Mouse (Mus musculus) liver, postnatal 0 days (tissue): Measurements from ENCODE around the gene Gm10719. TPM values are rescaled to one million over a fixed set of nuclear protein-coding genes. Genes with fewer than 3 reads are reported as not detected.
"Not testable (repeated sequence)": the region's sequence is repeated elsewhere in the genome, so short reads cannot be mapped to it uniquely, and the experiment has no call there.

ENCODE experiments used
- ATAC-seq: fragments of 200-750 bp; cut with Nextera tagmentation; 2 replicates; pipeline ENCODE4 v1.8.0; 2017; ENCODE audit warnings: mild to moderate bottlenecking, moderate library complexity
- DNase-seq: peaks from one replicate; pipeline ENCODE4 v3.0.0-alpha.2; 2016
- H3K27ac ChIP-seq: fragments of 300-500 bp; sonication (generic); 2 replicates; pipeline ENCODE4 v1.5.1; 2014; ENCODE audit warnings: antibody characterized with exemption, moderate library complexity, mild to moderate bottlenecking, low read depth
- H3K27me3 ChIP-seq: fragments of 300-500 bp; sonication (generic); 2 replicates; pipeline ENCODE4 v1.6.1; 2014; ENCODE audit warnings: low read length, control low read depth, mixed read lengths; ENCODE audit not compliant: insufficient read depth
- H3K36me3 ChIP-seq: fragments of 300-500 bp; sonication (generic); replicated peaks from 2 replicates; pipeline ENCODE4 v1.6.1; 2014; ENCODE audit warnings: mild to moderate bottlenecking, control low read depth, low read length, moderate library complexity, mixed read lengths; ENCODE audit not compliant: insufficient read depth
- H3K4me1 ChIP-seq: fragments of 300-500 bp; sonication (generic); 2 replicates; pipeline ENCODE4 v1.6.1; 2014; ENCODE audit warnings: antibody characterized with exemption, mild to moderate bottlenecking, control low read depth; ENCODE audit not compliant: insufficient read depth
- H3K4me2 ChIP-seq: fragments of 300-500 bp; sonication (generic); 2 replicates; pipeline ENCODE4 v1.6.1; 2014; ENCODE audit warnings: low read depth, mild to moderate bottlenecking, low read length, moderate library complexity, mixed read lengths
- H3K4me3 ChIP-seq: fragments of 300-500 bp; sonication (generic); 2 replicates; pipeline ENCODE4 v1.5.1; 2014; ENCODE audit warnings: low read depth, low read length
- H3K9ac ChIP-seq: fragments of 300-500 bp; sonication (generic); replicated peaks from 2 replicates; pipeline ENCODE4 v1.6.1; 2014; ENCODE audit warnings: mild to moderate bottlenecking, moderate library complexity
- H3K9me3 ChIP-seq: fragments of 300-500 bp; sonication (generic); 2 replicates; pipeline ENCODE4 v1.6.1; 2016; ENCODE audit warnings: mild to moderate bottlenecking, control low read depth, low read length, mixed read lengths
- CTCF ChIP-seq: sonication (generic); IDR thresholded peaks from 2 replicates; pipeline ENCODE4 v1.5.1; 2016; ENCODE audit warnings: antibody characterized with exemption, low read depth
- EP300 ChIP-seq: IDR thresholded peaks from 2 replicates; pipeline ENCODE4 v1.6.1; 2016; ENCODE audit warnings: antibody characterized with exemption, low read depth, mild to moderate bottlenecking
- WGBS: fragments of 180-500 bp; shearing (Covaris S2); extraction: QIAGEN DNeasy Blood & Tissue Kit; methylation state at CpG from one replicate; pipeline ENCODE4 v1.1.7; 2014; ENCODE audit not compliant: insufficient replicate concordance; 5-methylcytosine and 5-hydroxymethylcytosine counted together
- polyA plus RNA-seq: library from polyadenylated mRNA; unstranded; fragments of >200 nt; fragmentation: Nextera tagmentation; extraction: Ambion mirVana; gene quantifications from 2 replicates; pipeline ENCODE4 v1.2.1, GENCODE M21; 2015

The Gm10719 gene
- polyA plus RNA-seq = not detected in 2 replicates

DNA sequence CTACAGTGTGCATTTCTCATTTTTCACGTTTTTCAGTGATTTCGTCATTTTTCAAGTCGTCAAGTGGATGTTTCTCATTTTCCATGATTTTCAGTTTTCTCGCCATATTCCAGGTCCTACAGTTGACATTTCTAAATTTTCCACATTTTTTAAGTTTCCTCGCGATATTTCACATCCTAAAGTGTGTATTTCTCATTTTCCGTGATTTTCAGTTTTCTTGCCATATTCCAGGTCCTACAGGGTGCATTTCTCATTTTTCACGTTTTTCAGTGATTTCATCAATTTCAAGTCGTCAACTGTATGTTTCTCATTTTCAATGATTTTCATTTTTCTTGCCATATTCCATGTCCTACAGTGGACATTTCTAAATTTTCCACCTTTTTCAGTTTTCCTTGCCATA is at the start of gene Gm10719:
Gene Gm10719 (plus strand): TSS at position 301 of the 400 bp plus-strand sequence.
- not testable (repeated sequence) for H3K4me3 ChIP-seq, H3K4me1 ChIP-seq, ATAC-seq, H3K9ac ChIP-seq, H3K27me3 ChIP-seq, H3K4me2 ChIP-seq, H3K27ac ChIP-seq, H3K36me3 ChIP-seq, DNase-seq, H3K9me3 ChIP-seq
- no CpG with 5 or more reads among the region's 9 CpGs for WGBS

DNA sequence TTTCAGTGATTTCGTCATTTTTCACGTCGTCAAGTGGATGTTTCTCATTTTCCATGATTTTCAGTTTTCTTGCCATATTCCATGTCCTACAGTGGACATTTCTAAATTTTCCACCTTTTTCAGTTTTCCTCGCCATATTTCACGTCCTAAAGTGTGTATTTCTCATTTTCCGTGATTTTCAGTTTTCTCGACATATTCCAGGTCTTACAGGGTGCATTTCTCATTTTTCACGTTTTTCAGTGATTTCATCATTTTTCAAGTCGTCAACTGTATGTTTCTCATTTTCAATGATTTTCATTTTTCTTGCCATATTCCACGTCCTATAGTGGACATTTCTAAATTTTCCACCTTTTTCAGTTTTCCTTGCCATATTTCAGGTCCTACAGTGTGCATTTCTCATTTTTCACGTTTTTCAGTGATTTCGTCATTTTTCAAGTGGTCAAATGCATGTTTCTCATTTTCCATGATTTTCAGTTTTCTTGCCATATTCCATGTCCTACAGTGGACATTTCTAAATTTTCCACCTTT is 16.7 kb upstream of the Gm10719 start, which contains the start of gene Gm10722:
Gene Gm10722 (plus strand): TSS at position 478 of the 528 bp plus-strand sequence.
- WGBS = 62% methylated on average over 12 of the region's 12 CpGs
- not testable (repeated sequence) for H3K4me1 ChIP-seq, H3K9ac ChIP-seq, ATAC-seq, H3K27ac ChIP-seq, H3K9me3 ChIP-seq, H3K4me3 ChIP-seq, H3K4me2 ChIP-seq, H3K27me3 ChIP-seq, H3K36me3 ChIP-seq
- peak; percentile 12 for DNase-seq

DNA sequence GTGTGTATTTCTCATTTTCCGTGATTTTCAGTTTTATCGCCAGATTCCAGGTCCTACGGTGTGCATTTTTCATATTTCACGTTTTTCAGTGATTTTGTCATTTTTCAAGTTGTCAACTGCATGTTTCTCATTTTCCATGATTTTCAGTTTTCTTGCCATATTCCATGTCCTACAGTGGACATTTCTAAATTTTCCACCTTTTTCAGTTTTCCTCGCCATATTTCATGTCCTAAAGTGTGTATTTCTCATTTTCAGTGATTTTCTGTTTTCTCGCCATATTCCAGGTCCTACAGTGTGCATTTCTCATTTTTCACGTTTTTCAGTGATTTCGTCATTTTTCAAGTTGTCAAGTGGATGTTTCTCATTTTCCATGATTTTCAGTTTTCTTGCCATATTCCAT is 16.2 kb upstream of the Gm10719 start:
- H3K4me2 ChIP-seq, H3K27ac ChIP-seq, H3K36me3 ChIP-seq, DNase-seq, H3K9me3 ChIP-seq, H3K4me3 ChIP-seq, H3K9ac ChIP-seq, H3K4me1 ChIP-seq, ATAC-seq, H3K27me3 ChIP-seq: not testable (repeated sequence)
- 59% methylated on average over 8 of the region's 8 CpGs for WGBS

DNA sequence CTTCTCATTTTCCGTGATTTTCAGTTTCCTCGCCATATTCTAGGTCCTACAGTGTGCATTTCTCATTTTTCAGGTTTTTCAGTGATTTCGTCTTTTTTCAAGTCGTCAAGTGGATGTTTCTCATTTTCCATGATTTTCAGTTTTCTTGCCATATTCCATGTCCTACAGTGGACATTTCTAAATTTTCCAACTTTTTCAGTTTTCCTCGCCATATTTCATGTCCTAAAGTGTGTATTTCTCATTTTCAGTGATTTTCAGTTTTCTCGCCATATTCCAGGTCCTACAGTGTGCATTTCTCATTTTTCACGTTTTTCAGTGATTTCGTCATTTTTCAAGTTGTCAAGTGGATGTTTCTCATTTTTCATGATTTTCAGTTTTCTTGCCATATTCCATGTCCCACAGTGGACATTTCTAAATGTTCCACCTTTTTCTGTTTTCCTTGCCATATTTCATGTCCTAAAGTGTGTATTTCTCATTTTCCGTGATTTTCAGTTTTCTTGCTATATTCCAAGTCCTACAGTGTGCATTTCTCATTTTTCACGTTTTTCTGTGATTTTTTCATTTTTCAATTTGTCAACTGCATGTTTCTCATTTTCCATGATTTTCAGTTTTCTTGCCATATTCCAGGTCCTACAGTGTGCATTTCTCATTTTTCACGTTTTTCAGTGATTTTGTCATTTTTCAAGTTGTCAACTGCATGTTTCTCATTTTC is 15.1 kb upstream of the Gm10719 start:
- not testable (repeated sequence) for H3K9me3 ChIP-seq, H3K36me3 ChIP-seq, H3K4me3 ChIP-seq, H3K4me2 ChIP-seq, H3K9ac ChIP-seq, H3K27ac ChIP-seq, H3K27me3 ChIP-seq, H3K4me1 ChIP-seq
- TF ChIP-seq EP300 = 0 out of 2 replicates have a peak, but pooled peaks have one; percentile 8
- TF ChIP-seq CTCF = peak; percentile 12; the same call in 1 of the 2 replicates
- ATAC-seq (peak; percentile 72), DNase-seq (peak; percentile 13)
- WGBS = 48% methylated on average over 8 of the region's 11 CpGs

DNA sequence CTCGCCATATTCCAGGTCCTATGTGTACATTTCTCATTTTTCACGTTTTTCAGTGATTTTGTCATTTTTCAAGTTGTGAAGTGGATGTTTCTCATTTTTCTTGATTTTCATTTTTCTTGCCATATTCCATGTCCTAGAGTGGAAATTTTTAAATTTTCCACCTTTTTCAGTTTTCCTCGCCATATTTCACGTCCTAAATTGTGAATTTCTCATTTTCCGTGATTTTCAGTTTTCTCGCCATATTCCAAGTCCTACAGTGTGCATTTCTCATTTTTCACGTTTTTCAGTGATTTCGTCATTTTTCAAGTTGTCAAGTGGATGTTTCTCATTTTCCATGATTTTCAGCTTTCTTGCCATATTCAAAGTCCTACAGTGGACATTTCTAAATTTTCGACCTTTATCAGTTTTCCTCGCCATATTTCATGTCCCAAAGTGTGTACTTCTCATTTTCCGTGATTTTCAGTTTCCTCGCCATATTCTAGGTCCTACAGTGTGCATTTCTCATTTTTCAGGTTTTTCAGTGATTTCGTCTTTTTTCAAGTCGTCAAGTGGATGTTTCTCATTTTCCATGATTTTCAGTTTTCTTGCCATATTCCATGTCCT is 14.3 kb upstream of the Gm10719 start, which contains the start of gene Gm11168:
Gene Gm11168 (plus strand): TSS at position 553 of the 603 bp plus-strand sequence.
- not testable (repeated sequence) for H3K4me1 ChIP-seq, H3K27ac ChIP-seq
- 65% methylated on average over 6 of the region's 14 CpGs for WGBS

DNA sequence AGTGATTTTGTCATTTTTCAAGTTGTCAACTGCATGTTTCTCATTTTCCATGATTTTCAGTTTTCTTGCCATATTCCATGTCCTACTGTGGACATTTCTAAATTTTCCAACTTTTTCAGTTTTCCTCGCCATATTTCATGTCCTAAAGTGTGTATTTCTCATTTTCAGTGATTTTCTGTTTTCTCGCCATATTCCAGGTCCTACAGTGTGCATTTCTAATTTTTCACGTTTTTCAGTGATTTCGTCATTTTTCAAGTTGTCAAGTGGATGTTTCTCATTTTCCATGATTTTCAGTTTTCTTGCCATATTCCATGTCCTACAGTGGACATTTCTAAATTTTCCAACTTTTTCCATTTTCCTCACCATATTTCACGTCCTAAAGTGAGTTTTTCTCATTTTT is 11.0 kb upstream of the Gm10719 start:
- not testable (repeated sequence) for H3K4me1 ChIP-seq, H3K9me3 ChIP-seq, DNase-seq, H3K4me3 ChIP-seq, ATAC-seq, H3K27me3 ChIP-seq, H3K27ac ChIP-seq, H3K36me3 ChIP-seq, H3K9ac ChIP-seq, H3K4me2 ChIP-seq
- WGBS = 79% methylated on average over 1 of the region's 5 CpGs

More for the DNA sequence above, 14.3 kb upstream of the Gm10719 start, which contains the start of gene Gm11168:
- not testable (repeated sequence) for H3K4me2 ChIP-seq, H3K9me3 ChIP-seq, H3K4me3 ChIP-seq, ATAC-seq, H3K9ac ChIP-seq, H3K36me3 ChIP-seq, H3K27me3 ChIP-seq, DNase-seq

DNA sequence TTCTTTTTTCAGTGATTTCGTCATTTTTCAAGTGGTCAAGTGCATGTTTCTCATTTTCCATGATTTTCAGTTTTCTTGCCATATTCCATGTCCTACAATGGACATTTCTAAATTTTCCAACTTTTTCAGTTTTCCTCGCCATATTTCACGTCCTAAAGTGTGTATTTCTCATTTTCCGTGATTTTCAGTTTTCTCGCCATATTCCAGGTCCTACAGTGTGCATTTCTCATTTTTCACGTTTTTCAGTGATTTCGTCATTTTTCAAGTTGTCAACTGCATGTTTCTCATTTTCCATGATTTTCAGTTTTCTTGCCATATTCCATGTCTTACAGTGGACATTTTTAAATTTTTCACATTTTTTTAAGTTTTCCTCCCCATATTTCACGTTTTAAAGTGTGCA is 10.6 kb upstream of the Gm10719 start:
- 61% methylated on average over 7 of the region's 8 CpGs for WGBS
- not testable (repeated sequence) for H3K36me3 ChIP-seq, H3K9ac ChIP-seq, H3K4me3 ChIP-seq, H3K4me1 ChIP-seq, H3K27ac ChIP-seq, H3K4me2 ChIP-seq, H3K9me3 ChIP-seq, DNase-seq, H3K27me3 ChIP-seq
- ATAC-seq = peak; percentile 54

DNA sequence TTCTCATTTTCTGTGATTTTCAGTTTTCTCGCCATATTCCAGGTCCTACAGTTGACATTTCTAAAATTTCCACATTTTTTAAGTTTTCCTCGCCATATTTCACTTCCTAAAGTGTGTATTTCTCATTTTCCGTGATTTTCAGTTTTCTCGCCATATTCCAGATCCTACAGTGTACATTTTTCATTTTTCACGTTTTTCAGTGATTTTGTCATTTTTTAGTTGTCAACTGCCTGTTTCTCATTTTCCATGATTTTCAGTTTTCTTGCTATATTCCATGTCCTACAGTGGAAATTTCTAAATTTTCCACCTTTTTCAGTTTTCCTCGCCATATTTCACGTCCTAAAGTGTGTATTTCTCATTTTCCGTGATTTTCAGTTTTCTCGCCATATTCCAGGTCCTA is 9.9 kb upstream of the Gm10719 start:
- not testable (repeated sequence) for DNase-seq, H3K4me1 ChIP-seq, H3K4me3 ChIP-seq, ATAC-seq, H3K9me3 ChIP-seq, H3K36me3 ChIP-seq, H3K9ac ChIP-seq, H3K4me2 ChIP-seq, H3K27me3 ChIP-seq, H3K27ac ChIP-seq
- WGBS = 73% methylated on average over 6 of the region's 9 CpGs

DNA sequence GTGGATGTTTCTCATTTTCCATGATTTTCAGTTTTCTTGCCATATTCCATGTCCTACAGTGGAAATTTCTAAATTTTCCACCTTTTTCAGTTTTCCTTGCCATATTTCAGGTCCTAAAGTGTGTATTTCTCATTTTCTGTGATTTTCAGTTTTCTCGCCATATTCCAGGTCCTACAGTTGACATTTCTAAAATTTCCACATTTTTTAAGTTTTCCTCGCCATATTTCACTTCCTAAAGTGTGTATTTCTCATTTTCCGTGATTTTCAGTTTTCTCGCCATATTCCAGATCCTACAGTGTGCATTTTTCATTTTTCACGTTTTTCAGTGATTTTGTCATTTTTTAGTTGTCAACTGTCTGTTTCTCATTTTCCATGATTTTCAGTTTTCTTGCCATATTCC is 7.9 kb upstream of the Gm10719 start:
- H3K4me2 ChIP-seq, H3K4me3 ChIP-seq, H3K27me3 ChIP-seq, H3K36me3 ChIP-seq, H3K9ac ChIP-seq, H3K9me3 ChIP-seq, H3K27ac ChIP-seq, DNase-seq, H3K4me1 ChIP-seq: not testable (repeated sequence)
- no CpG with 5 or more reads among the region's 5 CpGs for WGBS
- ATAC-seq = peak; percentile 14; the same call in 1 of the 2 replicates
